Mouse (Mus musculus) left cerebral cortex, adult 18-20 months (tissue): ENCODE results near the gene Gstm3. TPM values are rescaled to one million over a fixed set of nuclear protein-coding genes. Genes with fewer than 3 reads are reported as not detected.
A peak's percentile ranks its signal among the peaks of the same experiment; 100 is the strongest.

Experiments
- DNase-seq, 2 experiments: peaks; one replicate each; pipeline ENCODE4 v3.0.0; 2021 to 2022; ENCODE audit warnings: low spot score in 2 of 2, mixed read lengths in 1 of 2
- total RNA-seq, 2 experiments: library from RNA; stranded (reverse); gene quantifications; 2 replicates each; pipeline ENCODE4 v1.2.3; 2021

Gstm3 gene
- total RNA-seq, 2 experiments from 2014 or later = not detected

DNA sequence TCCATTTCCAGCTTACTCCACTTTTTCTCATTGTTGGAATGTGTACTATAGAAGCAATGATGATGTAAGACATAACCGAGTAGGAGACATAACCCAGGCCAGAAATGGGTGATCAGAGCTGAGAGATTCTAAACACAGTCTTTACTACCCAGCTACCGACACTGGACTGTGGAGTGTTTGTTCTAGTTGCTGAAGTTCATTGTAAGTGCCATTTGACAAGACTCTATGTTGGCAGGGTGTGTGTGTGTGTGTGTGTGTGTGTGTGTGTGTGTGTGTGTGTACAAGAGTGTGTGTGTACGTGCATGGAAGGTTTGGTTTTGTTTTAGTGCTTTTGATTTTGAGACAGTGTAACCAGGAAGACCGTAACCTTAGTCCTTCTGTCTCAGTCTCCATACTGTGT lies 39.4 kb downstream of the Gstm3 start:
- DNase-seq = no peak

DNA sequence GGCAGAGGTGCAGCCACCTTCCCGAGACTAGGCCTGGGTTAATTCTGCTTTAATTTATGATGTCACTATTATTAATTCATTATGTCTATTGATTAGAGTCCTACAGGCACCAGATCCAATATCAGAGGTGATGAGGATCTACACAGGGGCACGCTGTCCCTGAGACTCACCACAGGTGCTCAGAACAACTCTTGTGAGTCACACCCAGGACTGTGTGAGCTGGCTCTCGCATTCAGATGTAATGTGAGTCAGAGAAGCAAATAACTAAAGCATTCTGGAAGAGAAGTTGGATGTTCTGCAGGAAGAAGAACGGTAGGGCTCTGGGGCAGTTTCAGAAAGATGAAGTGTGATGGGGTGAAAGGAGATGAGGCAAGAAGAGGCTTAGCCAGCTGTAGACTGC lies 39.8 kb downstream of the Gstm3 start:
- no peak for DNase-seq

DNA sequence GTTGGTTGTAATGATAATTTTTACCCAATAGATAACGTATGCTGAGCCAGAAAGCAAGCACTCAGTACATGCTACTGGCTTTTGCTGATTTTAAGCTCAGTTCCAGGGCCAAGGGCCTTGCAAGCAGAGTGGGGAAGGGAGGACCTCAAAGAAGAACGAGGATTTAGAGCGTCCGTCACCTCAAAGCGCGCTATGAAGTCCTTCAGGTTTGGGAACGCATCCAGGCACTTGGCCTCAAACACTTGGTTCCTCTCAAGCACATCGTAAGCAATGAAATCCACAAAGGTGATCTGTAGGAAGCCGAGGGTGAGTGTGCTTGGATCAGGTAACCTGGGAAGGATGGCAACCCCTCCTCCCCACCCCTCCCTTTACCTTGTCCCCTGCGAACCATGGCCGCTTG lies 40.4 kb downstream of the Gstm3 start:
- DNase-seq = no peak

DNA sequence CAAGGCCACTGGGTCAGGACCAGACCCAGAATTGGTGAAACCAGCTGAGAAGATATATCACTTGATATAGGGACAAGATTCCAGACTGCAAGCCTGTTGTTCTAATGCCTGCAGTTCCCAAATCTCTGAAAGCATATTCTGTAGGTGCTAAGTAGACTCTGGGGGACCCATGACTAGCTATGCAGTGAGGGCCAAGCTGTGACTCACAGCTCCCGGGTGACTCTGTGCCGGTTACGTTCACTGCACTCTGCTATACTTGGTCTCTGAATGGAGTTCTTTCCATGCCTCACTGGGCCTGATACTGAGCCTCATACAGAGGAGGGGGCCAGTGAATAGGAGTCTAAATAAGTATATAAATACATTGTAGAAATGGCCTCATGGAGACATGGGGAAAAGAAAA lies 41.2 kb downstream of the Gstm3 start:
- DNase-seq = no peak

DNA sequence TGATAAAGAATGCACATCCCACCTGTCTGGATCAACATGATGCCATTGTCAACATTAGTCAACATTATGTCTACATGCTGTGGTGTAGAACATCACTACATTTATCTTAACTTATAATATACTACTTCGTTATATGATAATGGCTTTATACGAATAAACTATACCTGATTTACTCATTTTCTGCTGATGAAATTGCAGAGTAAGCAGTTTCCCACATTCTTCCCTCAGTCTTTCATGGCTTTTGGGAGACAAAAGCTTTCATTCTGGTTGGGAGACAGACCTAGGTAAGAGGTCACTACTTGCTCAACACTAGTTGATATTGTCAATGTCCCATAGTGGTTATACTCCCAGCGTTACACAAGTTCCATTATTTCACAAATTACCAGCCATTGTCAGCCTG lies 43.7 kb downstream of the Gstm3 start:
- no peak for DNase-seq

DNA sequence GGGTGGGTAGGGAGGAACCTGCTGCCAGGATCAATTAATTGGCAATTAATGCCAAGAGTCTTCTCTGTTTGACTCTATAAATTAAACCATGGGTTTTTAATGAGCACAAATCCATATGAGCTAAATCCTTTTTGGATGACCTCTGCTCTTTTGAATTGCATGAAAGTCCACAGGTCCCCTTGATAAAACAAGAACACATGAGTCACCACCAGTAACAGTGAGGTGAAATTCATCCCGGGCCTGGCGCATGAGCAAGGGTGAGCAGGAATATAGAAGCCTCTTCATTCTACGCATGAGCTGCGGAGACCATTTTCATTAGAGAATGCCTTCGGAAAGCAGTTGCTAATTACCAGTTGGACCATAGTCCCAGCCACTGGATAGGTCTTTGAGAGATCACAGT lies 48.7 kb downstream of the Gstm3 start:
- DNase-seq = no peak

DNA sequence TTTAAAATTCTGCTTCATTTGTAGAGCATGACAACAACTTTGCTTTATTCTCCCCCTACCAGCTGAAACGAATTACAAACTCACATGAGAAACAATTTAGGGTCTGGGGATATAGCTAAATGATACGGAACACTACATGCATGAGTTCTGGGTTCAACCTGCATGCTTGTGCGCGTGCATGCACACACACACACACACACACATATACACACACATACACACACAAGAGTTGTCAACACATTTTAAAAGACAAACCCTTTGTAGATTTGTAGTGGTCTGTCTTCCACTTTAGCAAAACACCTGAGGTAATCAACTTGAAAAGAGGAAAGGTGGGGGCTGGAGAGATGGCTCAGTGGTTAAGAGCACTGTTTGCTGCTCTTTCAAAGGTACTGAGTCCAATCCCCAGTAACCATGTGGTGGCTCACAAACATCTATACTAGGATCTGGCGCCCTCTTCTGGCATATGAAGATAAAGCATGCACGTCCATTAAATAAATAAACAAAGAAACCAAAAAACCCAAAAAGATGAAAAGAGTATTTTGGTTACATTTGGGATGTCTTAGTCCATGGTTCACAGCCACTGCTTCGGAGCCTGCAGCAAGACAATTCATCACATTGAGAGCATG lies 51.2 kb downstream of the Gstm3 start:
- DNase-seq = peak; percentile 54 to 77

DNA sequence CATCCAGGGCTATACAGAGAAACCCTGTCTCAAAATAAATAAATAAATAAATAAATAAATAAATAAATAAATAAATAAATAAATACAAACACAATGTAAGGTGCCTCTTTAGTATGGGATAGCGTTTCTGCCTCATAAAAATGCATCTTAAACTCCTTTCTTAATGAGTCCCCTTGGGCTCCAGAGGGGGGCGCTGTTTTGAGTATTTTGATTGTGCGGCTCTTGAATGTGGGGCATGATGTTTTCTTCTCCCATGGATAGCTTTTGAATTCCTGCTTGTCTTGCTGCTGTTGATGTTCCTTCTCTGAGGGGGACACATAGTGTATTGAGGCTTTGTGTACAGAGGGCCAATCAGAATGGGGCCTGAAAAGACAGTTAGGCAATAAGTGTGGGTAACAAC lies 52.0 kb downstream of the Gstm3 start:
- DNase-seq = no peak

DNA sequence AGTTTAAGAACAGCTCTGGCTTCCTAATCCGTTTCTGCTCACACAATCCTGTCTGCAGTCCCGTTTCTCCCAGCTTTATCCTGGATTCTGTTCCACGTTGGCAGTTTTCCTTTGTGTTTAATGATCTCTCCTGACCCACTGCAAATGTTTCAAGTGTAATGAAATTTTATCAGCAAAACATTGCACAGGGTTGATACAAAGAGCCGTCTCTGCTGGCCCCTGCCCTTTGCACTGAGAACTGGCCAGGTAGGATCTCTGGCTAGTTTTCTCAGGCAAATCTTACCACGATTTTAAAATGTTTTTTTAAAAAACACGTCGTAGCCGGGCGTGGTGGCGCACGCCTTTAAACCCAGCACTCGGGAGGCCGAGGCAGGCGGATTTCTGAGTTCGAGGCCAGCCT lies 52.4 kb downstream of the Gstm3 start:
- no peak for DNase-seq

Other genes with a start within 250 kb of the Gstm3 start
- 10 to 100 TPM; 15.9 to 17.2 TPM for gene Csf1, start 208.8 kb downstream of the Gstm3 start, total RNA-seq
- gene Eps8l3, start 92.1 kb downstream of the Gstm3 start, total RNA-seq = not detected
- 100 to 1,000 TPM; 229 to 250 TPM for gene Gstm5, start 73.5 kb downstream of the Gstm3 start, total RNA-seq
- 10 to 100 TPM; 91.2 to 99.8 TPM for gene Gstm7, start 37.5 kb downstream of the Gstm3 start, total RNA-seq
- gene Gstm6, start 25.5 kb downstream of the Gstm3 start, total RNA-seq = 1 to 10 TPM; 5.8 to 6.7 TPM
- gene Gstm2, start 17.2 kb upstream of the Gstm3 start, total RNA-seq = 1 to 10 TPM; 5.0 to 5.7 TPM
- gene Gstm1, start 48.7 kb upstream of the Gstm3 start, total RNA-seq = 100 to 1,000 TPM; 279 to 320 TPM
- 10 to 100 TPM; 11.5 to 11.6 TPM for gene Gstm4, start 75.6 kb upstream of the Gstm3 start, total RNA-seq
- gene Ampd2, start 117.4 kb upstream of the Gstm3 start, total RNA-seq = 10 to 100 TPM; 52.3 to 58.5 TPM
- gene Gnat2, start 123.5 kb upstream of the Gstm3 start, total RNA-seq = under 1 TPM in 1 of 2 experiments, not detected in 1; 0.21 TPM
- 10 to 100 TPM; 29.0 to 30.4 TPM for gene Gnai3, start 176.9 kb upstream of the Gstm3 start, total RNA-seq
- 10 to 100 TPM; 18.4 to 22.3 TPM for gene Gpr61, start 185.6 kb upstream of the Gstm3 start, total RNA-seq
- gene Amigo1, start 217.1 kb upstream of the Gstm3 start, total RNA-seq = 10 to 100 TPM; 78.2 to 79.7 TPM
- 10 to 100 TPM; 20.6 to 21.4 TPM for gene Cyb561d1, start 231.9 kb upstream of the Gstm3 start, total RNA-seq
- gene Atxn7l2, start 241.7 kb upstream of the Gstm3 start, total RNA-seq = 10 to 100 TPM; 22.9 to 27.9 TPM